Mouse (Mus musculus): ENCODE measurements around the gene Synpo2.

DNA sequence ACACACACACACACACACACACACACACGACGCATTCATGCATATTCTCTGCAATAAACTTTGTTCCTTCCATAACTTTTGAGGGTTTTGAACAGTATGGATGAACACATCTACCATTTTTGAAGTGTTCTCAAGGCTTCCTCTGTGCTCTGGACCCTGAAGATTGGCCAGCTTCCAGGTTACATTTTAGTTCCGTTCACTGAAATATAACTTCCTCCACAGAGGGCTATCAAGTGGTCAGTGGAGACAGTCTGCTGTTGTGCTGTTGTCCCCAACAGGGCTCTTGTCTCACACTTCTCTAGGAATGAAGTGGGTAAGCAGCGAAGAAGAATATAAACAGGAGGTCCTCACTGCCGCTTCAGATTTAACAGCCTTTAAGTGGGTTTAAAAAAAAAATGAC is 170.5 kb downstream of the Synpo2 start:
- TF ChIP-seq CTCF (IDR thresholded peaks at IDR 0.05; ENCODE audit: low read depth) (no peak), EP300 (IDR thresholded peaks at IDR 0.05; ENCODE audit: low read depth) (no peak)

Data from liver, postnatal 0 days (tissue).